Comparison of ENCODE assay signal across 13 mouse cellular contexts in the genomic region with DNA sequence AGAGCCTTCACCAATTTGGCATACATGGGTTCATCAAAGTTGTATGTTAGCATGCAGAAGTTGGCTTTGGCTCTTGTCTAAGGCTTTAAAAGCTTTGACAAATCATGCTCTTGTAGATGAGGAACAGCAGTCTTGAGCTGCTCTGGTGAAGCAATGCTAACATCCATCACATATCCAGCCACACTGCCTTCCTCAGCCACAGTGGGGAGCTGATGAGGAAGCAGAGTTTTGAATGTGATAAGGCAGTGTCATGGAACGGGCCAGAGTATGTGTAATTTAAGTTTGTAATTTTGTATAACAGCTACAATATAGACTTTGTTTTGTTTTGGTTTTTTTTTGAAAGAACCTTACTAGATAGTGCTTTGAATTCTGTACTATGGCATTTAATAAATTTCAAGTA. TPM values are rescaled to one million over a fixed set of nuclear protein-coding genes. Genes with fewer than 3 reads are reported as not detected.
A peak's percentile ranks its signal among the peaks of the same experiment; 100 is the strongest.
DNase-seq lines count a peak whose midpoint lies in the region; TF ChIP-seq lines count a peak whose summit lies in the region.
"Had no signal": no experiment of that assay in that cellular context is flagged by ENCODE, and none has a peak within 500 bp of the region (broad histone marks: within the 10 kb centered on the region; RNA-seq: fewer than 3 reads in every experiment).

No protein-coding gene starts in this region.

- no peak for TF ChIP-seq POLR2A in cerebellum, adult 2 months (IDR thresholded peaks at IDR 0.05; ENCODE audit: borderline replicate concordance, insufficient read depth, low read length)
- TF ChIP-seq POLR2A in lung, adult 2 months (IDR thresholded peaks at IDR 0.05; ENCODE audit: borderline replicate concordance, extremely low read depth, low read depth, low read length), result no peak
- TF ChIP-seq POLR2A in bone marrow, adult 2 months (IDR thresholded peaks at IDR 0.05; ENCODE audit: borderline replicate concordance, control insufficient read depth, low read depth, low read length), result no peak

- 0 out of 2 replicates have a peak, but pooled peaks have one; percentile 10 for TF ChIP-seq CTCF in cerebellum, adult 2 months (IDR thresholded peaks at IDR 0.05; ENCODE audit: borderline replicate concordance, insufficient read depth, low read depth, low read length)
- peak; percentile 38; the same call in 1 of the 2 replicates for TF ChIP-seq CTCF in lung, adult 2 months (IDR thresholded peaks at IDR 0.05; ENCODE audit: insufficient read depth, low read length)
- TF ChIP-seq CTCF in bone marrow, adult 2 months (IDR thresholded peaks at IDR 0.05; ENCODE audit: control insufficient read depth, insufficient read depth, low read length), result peak; percentile 9; the same call in 1 of the 2 replicates

- WGBS in cerebellum, adult 2 months, result 81% methylated on average over 1 of the region's 1 CpGs
- 49% methylated on average over 1 of the region's 1 CpGs for WGBS in lung, adult 2 months
- WGBS in bone marrow, adult 2 months, result 14% methylated on average over 1 of the region's 1 CpGs

- no peak overlapping the region for H3K27ac ChIP-seq in cerebellum, adult 2 months (ENCODE audit: insufficient read depth, low read length)
- no peak overlapping the region for H3K27ac ChIP-seq in bone marrow, adult 2 months (ENCODE audit: control insufficient read depth, insufficient read depth, low read depth, low read length, poor library complexity)
- H3K27ac ChIP-seq: forebrain, embryonic 10.5 days; limb, embryonic 13.5 days; midbrain, embryonic 15.5 days had no signal

- H3K9me3 ChIP-seq in megakaryocyte, embryonic 14.5 days, result no peaks in the 10 kb centered on the region
- H3K9me3 ChIP-seq: forebrain, embryonic 10.5 days; limb, embryonic 13.5 days; midbrain, embryonic 15.5 days had no signal

- peaks cover 9% of the 10 kb centered on the region for H3K36me3 ChIP-seq in megakaryocyte, embryonic 14.5 days (replicated peaks; ENCODE audit: low read length)
- H3K36me3 ChIP-seq: forebrain, embryonic 10.5 days; limb, embryonic 13.5 days; midbrain, embryonic 15.5 days had no signal

- H3K4me1 ChIP-seq in cerebellum, adult 2 months (ENCODE audit: control insufficient read depth, insufficient read depth, low read length), result 0 out of 2 replicates have a peak, but pooled peaks cover 2% of the 10 kb centered on the region
- no peaks in the 10 kb centered on the region for H3K4me1 ChIP-seq in lung, adult 2 months (ENCODE audit: control insufficient read depth, insufficient read depth, low read length)
- no peaks in the 10 kb centered on the region for H3K4me1 ChIP-seq in bone marrow, adult 2 months (ENCODE audit: control insufficient read depth, insufficient read depth, low read length)
- H3K4me1 ChIP-seq in megakaryocyte, embryonic 14.5 days, result peaks cover 13% of the 10 kb centered on the region
- H3K4me1 ChIP-seq: forebrain, embryonic 10.5 days; limb, embryonic 13.5 days; midbrain, embryonic 15.5 days had no signal

- no peak for DNase-seq in cerebellum, adult 2 months
- DNase-seq in cerebellum, adult 11-12 months, result no peak
- no peak for DNase-seq in lung, adult 2 months
- no peak for DNase-seq in lung, postnatal 25 days (ENCODE audit: low spot score)
- no peak for DNase-seq in retina, embryonic 14.5 days (ENCODE audit: low spot score)
- no peak for DNase-seq in right cerebral cortex, postnatal 14 days
- DNase-seq: adrenal gland, postnatal 10 days; cerebellum, postnatal 36 days had no signal

- H3K27me3 ChIP-seq in cerebellum, adult 2 months (ENCODE audit: control insufficient read depth, insufficient read depth, low read length), result no peaks in the 10 kb centered on the region
- H3K27me3 ChIP-seq in megakaryocyte, embryonic 14.5 days (replicated peaks), result no peaks in the 10 kb centered on the region
- H3K27me3 ChIP-seq: limb, embryonic 13.5 days; midbrain, embryonic 15.5 days had no signal

- no peak overlapping the region for H3K4me3 ChIP-seq in cerebellum, adult 2 months (replicated peaks; ENCODE audit: insufficient read depth, low read depth, low read length)
- no peak overlapping the region for H3K4me3 ChIP-seq in lung, adult 2 months (replicated peaks; ENCODE audit: extremely low read depth, low read depth, low read length)
- no peak overlapping the region for H3K4me3 ChIP-seq in bone marrow, adult 2 months (replicated peaks; ENCODE audit: control insufficient read depth, low read depth, low read length)
- peak overlapping the region; percentile 33 for H3K4me3 ChIP-seq in megakaryocyte, embryonic 14.5 days (replicated peaks)
- H3K4me3 ChIP-seq: forebrain, embryonic 10.5 days; limb, embryonic 13.5 days; midbrain, embryonic 15.5 days had no signal

RNA-seq across cellular contexts. Expression of gene Nfat5, which starts 36.3 kb away (rescaled TPM):
- 37.5 and 41.1 TPM in 2 replicates for polyA plus RNA-seq in cerebellum, adult 2 months (2012; rRNA removed)
- 21.0 and 31.2 TPM in 2 replicates for polyA plus RNA-seq in lung, adult 2 months (2012; rRNA removed)
- 6.7 and 18.8 TPM in 2 replicates for polyA plus RNA-seq in bone marrow, adult 2 months (2011; ENCODE audit: insufficient read depth, insufficient read length, low replicate concordance, missing spikeins)
- 0.41 and 0.71 TPM in 2 replicates for polyA plus RNA-seq in megakaryocyte, embryonic 14.5 days (2012; ENCODE audit: insufficient read depth, low replicate concordance)
